Mouse (Mus musculus): ENCODE measurements at regions not wholly inside any gene's neighbourhood (a gene's known extent, or its start where the extent isn't known, plus 50 kb on each side); places are given as distances from the start of the nearest gene placed in this dataset.

- DNase-seq (ENCODE audit: low read depth, low spot score): no peak
These were observed 92.1 kb upstream of the Got2 start for GRCm38 (mm10) chr8:95980405-95980804.

- no peak for DNase-seq (ENCODE audit: low read depth, low spot score)
These were observed 90.9 kb upstream of the Got2 start for GRCm38 (mm10) chr8:95979223-95979622.

GRCm38 (mm10) chr8:95974889-95975288 is 86.5 kb upstream of the Got2 start:
- DNase-seq (ENCODE audit: low read depth, low spot score): no peak

DNA sequence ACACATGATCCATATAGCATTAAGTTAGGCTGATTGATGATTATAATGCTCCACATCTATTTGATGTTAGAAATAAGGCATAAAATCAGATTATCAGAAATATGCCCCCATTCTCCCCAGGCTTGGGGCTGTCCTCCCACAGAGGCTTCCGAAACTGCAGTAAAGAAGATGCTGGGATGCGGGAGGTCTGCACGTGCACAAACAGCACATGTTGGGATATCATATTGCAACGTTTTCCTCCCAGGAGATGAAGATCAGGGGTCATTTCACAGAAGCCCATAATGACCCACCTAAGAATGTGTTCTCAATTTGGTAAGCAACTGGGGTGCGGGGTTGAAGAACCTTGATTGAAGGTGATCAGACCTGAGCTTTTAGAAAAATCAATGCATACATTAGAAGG is 85.9 kb upstream of the Got2 start:
- no peak for DNase-seq (ENCODE audit: low read depth, low spot score)

- no peak for DNase-seq (ENCODE audit: low read depth, low spot score)
These were observed 85.2 kb upstream of the Got2 start for GRCm38 (mm10) chr8:95973571-95973970.

- DNase-seq (ENCODE audit: low read depth, low spot score): no peak
These were observed 80.5 kb upstream of the Got2 start for GRCm38 (mm10) chr8:95968828-95969227.

DNA sequence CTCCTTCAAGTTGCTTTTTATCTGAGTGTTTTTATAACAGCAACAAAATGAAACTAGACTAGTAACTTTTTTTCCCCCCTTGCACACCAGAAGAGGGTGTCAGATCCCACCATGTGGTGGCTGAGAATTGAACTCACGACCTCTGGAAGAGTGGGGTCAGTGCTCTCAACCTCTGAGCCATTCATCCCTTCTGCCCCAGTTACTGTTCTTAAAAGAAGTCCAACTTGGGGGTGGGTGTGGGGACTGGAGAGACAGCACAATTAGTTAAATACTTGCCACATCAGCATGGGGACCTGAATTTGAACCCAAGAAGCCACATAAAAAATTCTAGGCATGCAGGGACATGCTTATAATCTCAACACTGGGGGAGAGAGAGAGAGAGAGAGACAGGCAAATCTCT is 78.1 kb upstream of the Got2 start:
- no peak for DNase-seq (ENCODE audit: low read depth, low spot score)

- no peak for DNase-seq (ENCODE audit: low read depth, low spot score)
These were observed 63.9 kb upstream of the Got2 start for GRCm38 (mm10) chr8:95952257-95952656.

DNA sequence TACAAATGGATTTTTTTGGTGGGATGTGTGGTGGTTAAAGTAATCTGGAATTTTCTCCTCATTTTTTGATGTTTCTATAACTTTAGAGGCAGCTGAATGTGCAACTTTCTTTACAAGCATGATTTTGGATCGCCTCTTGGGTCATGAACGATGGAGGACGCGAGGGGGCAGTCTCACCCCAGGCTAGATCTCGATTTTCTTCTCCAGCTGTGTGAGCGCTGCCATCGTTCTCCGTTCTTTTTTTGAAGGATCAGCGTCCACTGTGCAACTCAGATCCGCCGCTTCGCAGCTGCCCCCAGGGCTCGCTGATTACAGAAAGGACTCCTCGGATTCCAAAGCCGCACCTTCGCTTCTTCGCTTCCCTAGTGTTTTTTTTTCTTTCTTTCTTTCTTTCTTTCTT is 63.4 kb upstream of the Got2 start:
- peak; percentile 5 for DNase-seq (ENCODE audit: low read depth, low spot score)

All from skeletal muscle tissue, adult 2 months (tissue).